Mouse (Mus musculus) right cerebral cortex, postnatal 25 days (tissue): ENCODE measurements around the gene Myo3a.
"Not testable (repeated sequence)": the region's sequence is repeated elsewhere in the genome, so short reads cannot be mapped to it uniquely, and the experiment has no call there.

Experiments
- DNase-seq: peaks from one replicate; pipeline ENCODE4 v3.0.0; 2022

Myo3a gene

GRCm38 (mm10) chr2:22227308-22227707, at the start of gene Myo3a:
Myo3a (plus strand) TSS chr2:22227503.
- no peak for DNase-seq

GRCm38 (mm10) chr2:22250462-22250861, 23.2 kb downstream of the Myo3a start:
- DNase-seq: no peak

GRCm38 (mm10) chr2:22251045-22251444, 23.7 kb downstream of the Myo3a start:
- DNase-seq: no peak

- no peak for DNase-seq
Observed at GRCm38 (mm10) chr2:22255600-22255999, 28.3 kb downstream of the Myo3a start.

GRCm38 (mm10) chr2:22271555-22271954, 44.3 kb downstream of the Myo3a start:
- DNase-seq: no peak

- DNase-seq: no peak
Observed at GRCm38 (mm10) chr2:22285366-22285765, 58.1 kb downstream of the Myo3a start.

- DNase-seq: no peak
Observed at GRCm38 (mm10) chr2:22285777-22286176, 58.5 kb downstream of the Myo3a start.

- no peak for DNase-seq
Observed at GRCm38 (mm10) chr2:22293579-22294446, 66.5 kb downstream of the Myo3a start.

- DNase-seq: no peak
Observed at GRCm38 (mm10) chr2:22294447-22294738, 67.1 kb downstream of the Myo3a start.

GRCm38 (mm10) chr2:22297913-22298312, 70.6 kb downstream of the Myo3a start:
- DNase-seq: no peak

GRCm38 (mm10) chr2:22338269-22338857, 111.1 kb downstream of the Myo3a start:
- DNase-seq: no peak

- not testable (repeated sequence) for DNase-seq
Observed at GRCm38 (mm10) chr2:22410511-22410910, 183.2 kb downstream of the Myo3a start.

GRCm38 (mm10) chr2:22548421-22548820, 321.1 kb downstream of the Myo3a start:
- no peak for DNase-seq

GRCm38 (mm10) chr2:22587469-22588169, 360.3 kb downstream of the Myo3a start:
- not testable (repeated sequence) for DNase-seq

GRCm38 (mm10) chr2:22588170-22588541, 360.9 kb downstream of the Myo3a start:
- not testable (repeated sequence) for DNase-seq

- DNase-seq: not testable (repeated sequence)
Observed at GRCm38 (mm10) chr2:22588673-22589381, 361.5 kb downstream of the Myo3a start.

- not testable (repeated sequence) for DNase-seq
Observed at GRCm38 (mm10) chr2:22589382-22590205, 362.3 kb downstream of the Myo3a start.

- no peak for DNase-seq
Observed at GRCm38 (mm10) chr2:22590206-22590490, 362.8 kb downstream of the Myo3a start.

- DNase-seq: no peak
Observed at GRCm38 (mm10) chr2:22617951-22618350, 390.6 kb downstream of the Myo3a start.

- no peak for DNase-seq
Observed at GRCm38 (mm10) chr2:22619416-22619815, 392.1 kb downstream of the Myo3a start.

GRCm38 (mm10) chr2:22620030-22620429, 392.7 kb downstream of the Myo3a start:
- no peak for DNase-seq

- peak; percentile 5 for DNase-seq
Observed at GRCm38 (mm10) chr2:22620534-22620933, 393.2 kb downstream of the Myo3a start.
